Mouse (Mus musculus) limb, embryonic 12.5 days (tissue): ENCODE results near the gene Gm5152. TPM values are rescaled to one million over a fixed set of nuclear protein-coding genes. Genes with fewer than 3 reads are reported as not detected.
"Not testable (repeated sequence)": the region's sequence is repeated elsewhere in the genome, so short reads cannot be mapped to it uniquely, and the experiment has no call there.

Source experiments
- ATAC-seq: fragments of 200-750 bp; cut with Nextera tagmentation; 2 replicates; pipeline ENCODE4 v1.8.0; 2017; ENCODE audit warnings: low read depth, moderate TSS enrichment; ENCODE audit not compliant: insufficient number of reproducible peaks, insufficient read depth, low FRiP score, low TSS enrichment
- H3K27ac ChIP-seq: fragments of 300-500 bp; sonication (generic); 2 replicates; pipeline ENCODE4 v1.5.1; 2016; ENCODE audit warnings: mild to moderate bottlenecking, moderate library complexity
- H3K27me3 ChIP-seq: fragments of 300-500 bp; sonication (generic); 2 replicates; pipeline ENCODE4 v1.6.1; 2016; ENCODE audit warnings: mild to moderate bottlenecking, moderate library complexity
- H3K36me3 ChIP-seq: fragments of 300-500 bp; sonication (generic); 2 replicates; pipeline ENCODE4 v1.6.1; 2016; ENCODE audit warnings: mild to moderate bottlenecking, moderate library complexity
- H3K4me1 ChIP-seq: fragments of 300-500 bp; sonication (generic); replicated peaks from 2 replicates; pipeline ENCODE4 v1.6.1; 2016
- H3K4me2 ChIP-seq: fragments of 300-500 bp; sonication (generic); 2 replicates; pipeline ENCODE4 v1.6.1; 2016; ENCODE audit warnings: mild to moderate bottlenecking, moderate library complexity
- H3K4me3 ChIP-seq: fragments of 300-500 bp; sonication (generic); replicated peaks from 2 replicates; pipeline ENCODE4 v1.5.1; 2016; ENCODE audit warnings: mild to moderate bottlenecking
- H3K9ac ChIP-seq: fragments of 300-500 bp; sonication (generic); replicated peaks from 2 replicates; pipeline ENCODE4 v1.6.1; 2016; ENCODE audit warnings: mild to moderate bottlenecking, moderate library complexity
- H3K9me3 ChIP-seq: fragments of 300-500 bp; sonication (generic); 2 replicates; pipeline ENCODE4 v1.6.1; 2016; ENCODE audit warnings: mild to moderate bottlenecking, moderate library complexity
- WGBS: fragments of 180-500 bp; shearing (Covaris S2); methylation state at CpG from one replicate; pipeline ENCODE4 v1.1.7; 2016; 5-methylcytosine and 5-hydroxymethylcytosine counted together
- polyA plus RNA-seq: library from polyadenylated mRNA; unstranded; fragments of >200 nt; fragmentation: Nextera tagmentation; extraction: Ambion mirVana; gene quantifications from 2 replicates; pipeline ENCODE4 v1.2.1, GENCODE M21; 2016

Gene Gm5152
- polyA plus RNA-seq, result not detected in 2 replicates

GRCm38 (mm10) chr5:10246426-10246825 is at the start of gene Gm5152:
TSS of gene Gm5152 (minus strand) at chr5:10246526.
- no CpG with 5 or more reads among the region's 1 CpGs for WGBS
- not testable (repeated sequence) for H3K9me3 ChIP-seq, H3K27ac ChIP-seq, H3K36me3 ChIP-seq, H3K4me2 ChIP-seq, H3K27me3 ChIP-seq, H3K4me3 ChIP-seq, H3K4me1 ChIP-seq, H3K9ac ChIP-seq, ATAC-seq

- not testable (repeated sequence) for H3K27me3 ChIP-seq, H3K4me2 ChIP-seq, H3K4me1 ChIP-seq, H3K27ac ChIP-seq, H3K9me3 ChIP-seq, H3K4me3 ChIP-seq, H3K9ac ChIP-seq, H3K36me3 ChIP-seq, ATAC-seq
- 97% methylated on average over 1 of the region's 1 CpGs for WGBS
These were observed 8.4 kb upstream of the Gm5152 start for GRCm38 (mm10) chr5:10254768-10255167.

- H3K9me3 ChIP-seq, H3K27me3 ChIP-seq, H3K4me2 ChIP-seq, H3K4me1 ChIP-seq, H3K27ac ChIP-seq, H3K4me3 ChIP-seq, ATAC-seq, H3K36me3 ChIP-seq, H3K9ac ChIP-seq: not testable (repeated sequence)
These were observed 556 bp downstream of the Gm5152 start for GRCm38 (mm10) chr5:10245770-10246169.

- ATAC-seq, H3K9ac ChIP-seq, H3K36me3 ChIP-seq, H3K4me3 ChIP-seq, H3K4me1 ChIP-seq, H3K4me2 ChIP-seq, H3K27ac ChIP-seq, H3K27me3 ChIP-seq, H3K9me3 ChIP-seq: not testable (repeated sequence)
- WGBS, result 81% methylated on average over 3 of the region's 3 CpGs
These were observed 5.9 kb downstream of the Gm5152 start for GRCm38 (mm10) chr5:10240436-10240835.

- no peaks in the 10 kb centered on the region for H3K9me3 ChIP-seq
- no peak overlapping the region for H3K27ac ChIP-seq
- no peak overlapping the region for H3K4me3 ChIP-seq
- H3K36me3 ChIP-seq, result no peaks in the 10 kb centered on the region
- H3K9ac ChIP-seq, result no peak overlapping the region
- ATAC-seq, result no peak
- H3K27me3 ChIP-seq, result no peaks in the 10 kb centered on the region
- H3K4me1 ChIP-seq, result no peaks in the 10 kb centered on the region
- H3K4me2 ChIP-seq, result no peak overlapping the region
These were observed 26.0 kb downstream of the Gm5152 start for GRCm38 (mm10) chr5:10220317-10220716.

GRCm38 (mm10) chr5:10203067-10203466 is 43.3 kb downstream of the Gm5152 start:
- Histone ChIP-seq H3K27ac (no peak overlapping the region), H3K9me3 (no peaks in the 10 kb centered on the region), H3K4me3 (no peak overlapping the region), H3K9ac (no peak overlapping the region), H3K27me3 (no peaks in the 10 kb centered on the region), H3K4me2 (no peak overlapping the region), H3K36me3 (no peaks in the 10 kb centered on the region), H3K4me1 (no peaks in the 10 kb centered on the region)
- WGBS, result 90% methylated on average over 1 of the region's 1 CpGs
- no peak for ATAC-seq

GRCm38 (mm10) chr5:10196880-10197279 is 49.4 kb downstream of the Gm5152 start:
- ATAC-seq, result no peak
- no peaks in the 10 kb centered on the region for H3K27me3 ChIP-seq
- WGBS, result 79% methylated on average over 1 of the region's 1 CpGs
- no peak overlapping the region for H3K4me3 ChIP-seq
- no peak overlapping the region for H3K9ac ChIP-seq
- no peak overlapping the region for H3K4me2 ChIP-seq
- H3K9me3 ChIP-seq, result no peaks in the 10 kb centered on the region
- no peaks in the 10 kb centered on the region for H3K4me1 ChIP-seq
- no peaks in the 10 kb centered on the region for H3K36me3 ChIP-seq
- H3K27ac ChIP-seq, result no peak overlapping the region
